Mouse (Mus musculus) megakaryocyte, embryonic 14.5 days (primary cell): ENCODE measurements around the gene Ap2a2. TPM values are rescaled to one million over a fixed set of nuclear protein-coding genes. Genes with fewer than 3 reads are reported as not detected.
A peak's percentile ranks its signal among the peaks of the same experiment; 100 is the strongest.

Experiments
- H3K27me3 ChIP-seq: replicated peaks from 2 replicates; pipeline ENCODE3; 2012; ENCODE audit warnings: inconsistent platforms
- H3K36me3 ChIP-seq: replicated peaks from 2 replicates; pipeline ENCODE3; 2012; ENCODE audit warnings: low read length, inconsistent platforms, mixed read lengths
- H3K4me1 ChIP-seq: 2 replicates; pipeline ENCODE4 v1.6.1; 2012; ENCODE audit warnings: inconsistent platforms
- H3K4me3 ChIP-seq: replicated peaks from 2 replicates; pipeline ENCODE3; 2012; ENCODE audit warnings: moderate library complexity, mild to moderate bottlenecking, inconsistent platforms
- H3K9me3 ChIP-seq: 2 replicates; pipeline ENCODE4 v1.6.1; 2012; ENCODE audit warnings: inconsistent platforms
- FLI1 ChIP-seq: IDR thresholded peaks from 2 replicates; pipeline ENCODE4 v1.6.1; 2012; ENCODE audit warnings: low read length, inconsistent platforms, mixed read lengths
- GATA1 ChIP-seq: IDR thresholded peaks from 3 replicates; pipeline ENCODE4 v1.6.1; 2012; ENCODE audit warnings: mixed read lengths, low read length, inconsistent platforms, borderline replicate concordance
- polyA plus RNA-seq: library from polyadenylated mRNA; stranded (reverse); fragments of >175 nt; gene quantifications from 2 replicates; pipeline ENCODE4 v1.2.3, GENCODE M21; 2012; ENCODE audit warnings: low replicate concordance; ENCODE audit not compliant: insufficient read depth

Ap2a2 gene
- polyA plus RNA-seq, 1 experiment = 22.5 TPM

- TF ChIP-seq GATA1 = no peak
- no peak for TF ChIP-seq FLI1
- Histone ChIP-seq H3K9me3 (no peaks in the 10 kb centered on the region), H3K36me3 (peaks cover 84% of the 10 kb centered on the region), H3K27me3 (no peaks in the 10 kb centered on the region), H3K4me3 (no peak overlapping the region), H3K4me1 (peaks cover 82% of the 10 kb centered on the region)
These were observed 29.0 kb downstream of the Ap2a2 start for GRCm38 (mm10) chr7:141590959-141591358.

- Histone ChIP-seq H3K27me3 (no peaks in the 10 kb centered on the region), H3K9me3 (no peaks in the 10 kb centered on the region), H3K4me1 (peaks cover 89% of the 10 kb centered on the region), H3K36me3 (peaks cover 91% of the 10 kb centered on the region), H3K4me3 (no peak overlapping the region)
- TF ChIP-seq FLI1 = no peak
- no peak for TF ChIP-seq GATA1
These were observed 30.1 kb downstream of the Ap2a2 start for GRCm38 (mm10) chr7:141592096-141592495.

GRCm38 (mm10) chr7:141593056-141593455, 31.1 kb downstream of the Ap2a2 start:
- Histone ChIP-seq H3K4me3 (no peak overlapping the region), H3K36me3 (peaks cover 90% of the 10 kb centered on the region), H3K9me3 (no peaks in the 10 kb centered on the region), H3K4me1 (peaks cover 89% of the 10 kb centered on the region), H3K27me3 (no peaks in the 10 kb centered on the region)
- no peak for TF ChIP-seq FLI1
- no peak for TF ChIP-seq GATA1

- Histone ChIP-seq H3K4me3 (no peak overlapping the region), H3K27me3 (no peaks in the 10 kb centered on the region), H3K9me3 (no peaks in the 10 kb centered on the region), H3K36me3 (peaks cover 92% of the 10 kb centered on the region), H3K4me1 (peaks cover 93% of the 10 kb centered on the region)
- no peak for TF ChIP-seq FLI1
- TF ChIP-seq GATA1 = no peak
These were observed 35.0 kb downstream of the Ap2a2 start for GRCm38 (mm10) chr7:141596971-141597370.

- TF ChIP-seq FLI1 (no peak), GATA1 (no peak)
- H3K36me3 ChIP-seq = peaks cover 94% of the 10 kb centered on the region
- H3K4me1 ChIP-seq = peaks cover 93% of the 10 kb centered on the region
These were observed 35.6 kb downstream of the Ap2a2 start for GRCm38 (mm10) chr7:141597563-141597962.

GRCm38 (mm10) chr7:141607717-141608116, 45.7 kb downstream of the Ap2a2 start:
- Histone ChIP-seq H3K36me3 (peaks cover 97% of the 10 kb centered on the region), H3K27me3 (no peaks in the 10 kb centered on the region), H3K9me3 (no peaks in the 10 kb centered on the region), H3K4me1 (peaks cover 24% of the 10 kb centered on the region), H3K4me3 (no peak overlapping the region)
- TF ChIP-seq GATA1 = no peak
- TF ChIP-seq FLI1 = no peak

More at GRCm38 (mm10) chr7:141597563-141597962, 35.6 kb downstream of the Ap2a2 start:
- Histone ChIP-seq H3K27me3 (no peaks in the 10 kb centered on the region), H3K4me3 (no peak overlapping the region), H3K9me3 (no peaks in the 10 kb centered on the region)

GRCm38 (mm10) chr7:141609719-141610514, 47.9 kb downstream of the Ap2a2 start:
- TF ChIP-seq FLI1 = no peak
- no peak for TF ChIP-seq GATA1
- no peaks in the 10 kb centered on the region for H3K27me3 ChIP-seq
- H3K4me3 ChIP-seq = no peak overlapping the region
- H3K4me1 ChIP-seq = peaks cover 46% of the 10 kb centered on the region
- peaks cover 98% of the 10 kb centered on the region for H3K36me3 ChIP-seq
- no peaks in the 10 kb centered on the region for H3K9me3 ChIP-seq

GRCm38 (mm10) chr7:141611711-141612370, 49.9 kb downstream of the Ap2a2 start:
- TF ChIP-seq GATA1 (no peak), FLI1 (no peak)
- H3K36me3 ChIP-seq = peaks cover 99% of the 10 kb centered on the region
- H3K4me3 ChIP-seq = peak overlapping the region; percentile 54
- no peaks in the 10 kb centered on the region for H3K27me3 ChIP-seq
- no peaks in the 10 kb centered on the region for H3K9me3 ChIP-seq
- peaks cover 55% of the 10 kb centered on the region for H3K4me1 ChIP-seq

GRCm38 (mm10) chr7:141612371-141612760, 50.4 kb downstream of the Ap2a2 start:
- Histone ChIP-seq H3K27me3 (no peaks in the 10 kb centered on the region), H3K4me3 (peak overlapping the region; percentile 28), H3K4me1 (peaks cover 60% of the 10 kb centered on the region), H3K9me3 (no peaks in the 10 kb centered on the region), H3K36me3 (peaks cover 99% of the 10 kb centered on the region)
- no peak for TF ChIP-seq FLI1
- no peak for TF ChIP-seq GATA1

- Histone ChIP-seq H3K4me1 (peaks cover 63% of the 10 kb centered on the region), H3K27me3 (no peaks in the 10 kb centered on the region), H3K36me3 (peaks cover 98% of the 10 kb centered on the region), H3K9me3 (no peaks in the 10 kb centered on the region), H3K4me3 (peak overlapping the region; percentile 28)
- no peak for TF ChIP-seq FLI1
- TF ChIP-seq GATA1 = no peak
These were observed 50.8 kb downstream of the Ap2a2 start for GRCm38 (mm10) chr7:141612791-141613190.
